Mouse (Mus musculus) intestine, embryonic 16.5 days (tissue): ENCODE data around the gene Stard10. TPM values are rescaled to one million over a fixed set of nuclear protein-coding genes. Genes with fewer than 3 reads are reported as not detected.

ENCODE experiments used
- ATAC-seq: fragments of 200-750 bp; cut with Nextera tagmentation; 2 replicates; pipeline ENCODE4 v1.8.0; 2017; ENCODE audit warnings: moderate TSS enrichment, moderate library complexity
- H3K27ac ChIP-seq: fragments of 300-500 bp; sonication (generic); 2 replicates; pipeline ENCODE4 v1.5.1; 2014; ENCODE audit warnings: mild to moderate bottlenecking, low read length
- H3K27me3 ChIP-seq: fragments of 300-500 bp; sonication (generic); replicated peaks from 2 replicates; pipeline ENCODE4 v1.6.1; 2014; ENCODE audit warnings: low read length, control low read depth, mixed read lengths; ENCODE audit not compliant: control insufficient read depth, insufficient read depth
- H3K36me3 ChIP-seq: fragments of 300-500 bp; sonication (generic); 2 replicates; pipeline ENCODE4 v1.6.1; 2014; ENCODE audit warnings: low read length, control low read depth; ENCODE audit not compliant: control insufficient read depth, insufficient read depth
- H3K4me1 ChIP-seq: fragments of 300-500 bp; sonication (generic); 2 replicates; pipeline ENCODE4 v1.6.1; 2014; ENCODE audit warnings: low read length, control low read depth, mixed read lengths; ENCODE audit not compliant: control insufficient read depth, insufficient read depth
- H3K4me2 ChIP-seq: fragments of 300-500 bp; sonication (generic); 2 replicates; pipeline ENCODE4 v1.6.1; 2014; ENCODE audit warnings: low read depth, low read length, control low read depth
- H3K4me3 ChIP-seq: fragments of 300-500 bp; sonication (generic); 2 replicates; pipeline ENCODE4 v1.5.1; 2014; ENCODE audit warnings: mild to moderate bottlenecking, low read length
- H3K9ac ChIP-seq: fragments of 300-500 bp; sonication (generic); 2 replicates; pipeline ENCODE4 v1.6.1; 2014; ENCODE audit warnings: low read depth, low read length
- H3K9me3 ChIP-seq: fragments of 300-500 bp; sonication (generic); 2 replicates; pipeline ENCODE4 v1.6.1; 2016; ENCODE audit warnings: low read length, control low read depth; ENCODE audit not compliant: control insufficient read depth
- WGBS: fragments of 180-500 bp; shearing (Covaris S2); extraction: QIAGEN DNeasy Blood & Tissue Kit; methylation state at CpG from one replicate; pipeline ENCODE4 v1.1.7; 2014; 5-methylcytosine and 5-hydroxymethylcytosine counted together
- polyA plus RNA-seq: library from polyadenylated mRNA; unstranded; fragments of >200 nt; fragmentation: Nextera tagmentation; extraction: Ambion mirVana; gene quantifications from 2 replicates; pipeline ENCODE4 v1.2.1, GENCODE M21; 2015

The Stard10 gene
- polyA plus RNA-seq, 1 experiment from 2014 or later, result 106 TPM

DNA sequence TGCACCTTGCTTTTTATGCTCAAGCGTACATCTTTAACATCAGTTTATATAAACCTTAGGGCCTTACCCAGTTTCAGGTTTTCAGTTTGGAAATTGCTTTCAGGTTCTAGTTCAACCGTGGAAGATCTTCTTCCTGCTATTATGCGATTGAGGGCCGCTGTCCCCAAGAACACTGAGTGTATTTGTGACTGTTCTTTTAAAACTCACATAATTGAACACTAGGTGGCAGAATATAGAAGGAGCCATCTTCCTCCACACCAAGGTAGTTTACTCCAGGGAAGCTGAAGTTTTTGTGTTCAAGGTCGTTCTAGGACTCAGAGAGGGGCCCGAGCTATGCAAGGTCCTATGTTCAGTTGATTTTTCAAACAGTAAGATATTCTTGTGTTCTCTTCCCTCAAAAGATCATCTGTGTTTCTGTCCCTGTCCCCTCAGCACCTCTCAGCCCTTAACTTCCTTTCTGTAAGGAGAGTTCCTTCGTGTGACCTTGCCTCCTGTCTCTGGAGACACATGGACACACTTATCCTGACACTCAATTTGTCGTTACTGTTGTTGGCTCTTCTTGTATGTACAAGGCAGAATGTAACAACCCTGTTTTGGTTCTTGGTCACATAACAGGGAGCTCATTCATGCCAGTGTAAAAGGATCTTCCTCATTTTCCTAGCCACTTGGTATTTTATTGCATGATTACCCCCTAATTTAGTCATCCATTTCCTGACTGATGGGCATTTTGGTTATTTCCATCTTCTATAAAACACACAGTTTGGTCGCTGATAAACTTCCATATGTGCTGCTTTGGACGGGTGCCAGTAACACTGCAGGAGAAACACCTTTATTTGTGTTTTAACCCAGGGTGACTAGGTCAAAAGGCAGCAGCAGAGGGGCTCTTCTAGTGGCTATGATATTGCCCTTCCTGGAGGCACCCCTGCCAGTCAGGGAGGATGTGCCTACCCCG is 51.3 kb downstream of the Stard10 start:
- peak; percentile 21; the same call in 1 of the 2 replicates for ATAC-seq
- 48% methylated on average over 11 of the region's 11 CpGs for WGBS
- Histone ChIP-seq H3K4me2 (no peak overlapping the region), H3K27me3 (no peaks in the 10 kb centered on the region), H3K9ac (no peak overlapping the region), H3K9me3 (no peaks in the 10 kb centered on the region), H3K4me3 (no peak overlapping the region), H3K4me1 (peaks cover 8% of the 10 kb centered on the region; the same call in 1 of the 2 replicates), H3K27ac (0 out of 2 replicates have a peak overlapping the region, but pooled peaks have one; percentile 26), H3K36me3 (0 out of 2 replicates have a peak, but pooled peaks cover 2% of the 10 kb centered on the region)

DNA sequence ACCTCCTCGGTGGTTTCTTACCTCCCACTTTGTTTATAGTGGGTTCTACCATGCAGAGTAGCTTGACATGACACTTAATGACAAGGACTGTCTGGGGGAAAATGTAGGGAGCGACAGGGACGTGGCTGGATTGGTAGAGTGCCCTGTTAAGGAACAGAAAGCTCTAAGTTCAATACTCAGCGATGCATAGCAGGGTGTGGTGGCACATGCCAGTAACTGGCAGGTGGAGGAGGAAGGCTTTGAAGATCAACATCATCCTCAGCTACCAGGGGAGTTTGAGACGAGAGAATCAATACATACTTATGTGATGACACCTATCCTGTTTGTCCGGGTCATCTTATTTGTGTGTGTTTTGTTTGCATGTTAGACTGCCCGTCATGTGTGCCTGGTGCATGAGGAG is 52.8 kb downstream of the Stard10 start:
- H3K36me3 ChIP-seq, result 0 out of 2 replicates have a peak, but pooled peaks cover 2% of the 10 kb centered on the region
- H3K4me2 ChIP-seq, result no peak overlapping the region
- no peak overlapping the region for H3K4me3 ChIP-seq
- no peak for ATAC-seq
- H3K27me3 ChIP-seq, result no peaks in the 10 kb centered on the region
- no peaks in the 10 kb centered on the region for H3K9me3 ChIP-seq
- H3K4me1 ChIP-seq, result peaks cover 6% of the 10 kb centered on the region; the same call in 1 of the 2 replicates
- WGBS, result 79% methylated on average over 7 of the region's 7 CpGs
- H3K9ac ChIP-seq, result no peak overlapping the region
- H3K27ac ChIP-seq, result no peak overlapping the region

- H3K9me3 ChIP-seq, result no peaks in the 10 kb centered on the region
- ATAC-seq, result no peak
Observed at GRCm38 (mm10) chr7:101373082-101373481, 56.2 kb downstream of the Stard10 start.

DNA sequence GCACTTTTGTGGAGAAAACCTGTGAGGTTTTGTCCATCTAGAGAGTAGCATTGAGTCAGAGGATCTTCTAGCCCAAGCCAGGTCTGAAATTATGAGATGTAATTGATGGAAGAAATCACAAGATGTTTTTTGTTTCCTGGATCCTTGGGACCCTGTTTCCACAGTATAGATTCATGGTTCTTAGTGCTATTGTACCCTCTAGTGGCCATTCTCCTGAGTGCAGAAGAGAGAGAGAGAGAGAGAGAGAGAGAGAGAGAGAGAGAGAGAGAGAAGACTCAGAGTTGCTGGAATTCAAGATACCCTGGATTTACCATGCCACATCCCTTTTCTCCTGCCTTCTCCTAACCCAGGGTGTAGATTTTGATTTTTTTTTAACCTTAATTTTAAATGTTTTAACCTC is 57.3 kb downstream of the Stard10 start:
- Histone ChIP-seq H3K4me3 (no peak overlapping the region), H3K9ac (no peak overlapping the region), H3K4me1 (peaks cover 20% of the 10 kb centered on the region), H3K36me3 (0 out of 2 replicates have a peak, but pooled peaks cover 2% of the 10 kb centered on the region), H3K27me3 (no peaks in the 10 kb centered on the region), H3K4me2 (no peak overlapping the region), H3K9me3 (no peaks in the 10 kb centered on the region), H3K27ac (no peak overlapping the region)
- no peak for ATAC-seq

More at GRCm38 (mm10) chr7:101373082-101373481, 56.2 kb downstream of the Stard10 start:
- Histone ChIP-seq H3K4me3 (no peak overlapping the region), H3K36me3 (0 out of 2 replicates have a peak, but pooled peaks cover 2% of the 10 kb centered on the region), H3K4me2 (no peak overlapping the region), H3K27me3 (no peaks in the 10 kb centered on the region), H3K27ac (no peak overlapping the region), H3K9ac (no peak overlapping the region), H3K4me1 (peaks cover 16% of the 10 kb centered on the region)
- 81% methylated on average over 26 of the region's 26 CpGs for WGBS

- Histone ChIP-seq H3K4me2 (no peak overlapping the region), H3K36me3 (no peaks in the 10 kb centered on the region), H3K9me3 (no peaks in the 10 kb centered on the region), H3K4me3 (no peak overlapping the region), H3K27me3 (no peaks in the 10 kb centered on the region), H3K9ac (0 out of 2 replicates have a peak overlapping the region, but pooled peaks have one; percentile 77), H3K4me1 (peaks cover 26% of the 10 kb centered on the region), H3K27ac (peak overlapping the region; percentile 94; the same call in 1 of the 2 replicates)
- 71% methylated on average over 10 of the region's 10 CpGs for WGBS
- ATAC-seq, result no peak
Observed at GRCm38 (mm10) chr7:101376701-101377340, 59.9 kb downstream of the Stard10 start.

- ATAC-seq, result peak; percentile 93
- H3K27ac ChIP-seq, result peak overlapping the region; percentile 94
- peak overlapping the region; percentile 77 for H3K9ac ChIP-seq
- WGBS, result 9% methylated on average over 6 of the region's 7 CpGs
- H3K27me3 ChIP-seq, result no peaks in the 10 kb centered on the region
- peak overlapping the region; percentile 84 for H3K4me2 ChIP-seq
- peaks cover 28% of the 10 kb centered on the region for H3K4me1 ChIP-seq
- H3K4me3 ChIP-seq, result peak overlapping the region; percentile 49
- H3K9me3 ChIP-seq, result no peaks in the 10 kb centered on the region
- no peaks in the 10 kb centered on the region for H3K36me3 ChIP-seq
Observed at GRCm38 (mm10) chr7:101377741-101378262, 60.9 kb downstream of the Stard10 start.

DNA sequence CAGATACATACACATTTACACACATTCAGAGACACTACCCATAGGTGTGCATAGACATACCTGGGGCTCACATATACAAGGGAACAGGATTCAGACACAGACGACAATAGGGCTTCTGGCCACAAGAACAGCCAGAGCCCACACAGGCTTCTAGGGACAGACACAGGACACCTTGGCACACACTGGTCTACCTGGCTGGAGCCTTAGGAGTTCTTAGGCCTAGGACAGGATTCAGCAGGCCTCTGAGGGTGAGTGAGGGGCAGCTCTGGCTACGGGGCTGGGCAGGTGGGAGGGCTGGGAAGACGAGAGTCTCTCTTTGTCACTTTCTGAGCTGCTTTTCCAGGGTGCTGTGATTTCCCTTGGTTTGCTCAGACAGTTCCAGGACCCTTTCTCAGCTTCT is 61.4 kb downstream of the Stard10 start:
- Histone ChIP-seq H3K9me3 (no peaks in the 10 kb centered on the region), H3K36me3 (no peaks in the 10 kb centered on the region), H3K4me2 (peak overlapping the region; percentile 84), H3K4me3 (peak overlapping the region; percentile 49), H3K9ac (peak overlapping the region; percentile 77), H3K27ac (peak overlapping the region; percentile 94), H3K4me1 (peaks cover 28% of the 10 kb centered on the region), H3K27me3 (no peaks in the 10 kb centered on the region)
- 16% methylated on average over 3 of the region's 3 CpGs for WGBS
- ATAC-seq, result peak; percentile 39

GRCm38 (mm10) chr7:101378796-101379465 is 62.0 kb downstream of the Stard10 start:
- Histone ChIP-seq H3K27ac (peak overlapping the region; percentile 94), H3K36me3 (no peaks in the 10 kb centered on the region), H3K9me3 (no peaks in the 10 kb centered on the region), H3K27me3 (no peaks in the 10 kb centered on the region), H3K4me1 (peaks cover 28% of the 10 kb centered on the region), H3K4me2 (peak overlapping the region; percentile 84), H3K9ac (peak overlapping the region; percentile 77), H3K4me3 (peak overlapping the region; percentile 49)
- ATAC-seq, result no peak
- 52% methylated on average over 5 of the region's 5 CpGs for whole genome bisulfite sequencing
